Mouse (Mus musculus): Measurements from ENCODE around the gene Ptprn2.

DNA sequence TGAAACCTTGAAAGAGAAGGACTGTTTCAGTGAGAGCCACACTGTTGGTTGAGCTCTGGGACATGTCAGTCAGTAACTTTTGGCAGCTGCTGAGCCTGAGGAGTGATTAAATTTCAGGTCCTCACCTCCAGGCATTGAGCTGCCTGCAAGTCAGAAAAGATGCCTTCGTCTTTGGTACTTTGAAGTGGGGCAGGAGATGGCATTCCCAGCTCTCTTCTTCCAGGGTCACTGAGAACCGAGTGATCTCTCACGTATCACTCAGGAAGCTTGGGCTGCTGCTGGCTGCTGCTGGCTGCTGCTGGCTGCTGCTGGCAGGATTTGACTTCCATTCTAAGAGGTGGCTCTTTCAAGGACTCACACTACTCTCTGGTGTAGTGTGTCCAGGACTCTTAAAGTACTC is 688.7 kb downstream of the Ptprn2 start:
- TF ChIP-seq POLR2A (IDR thresholded peaks at IDR 0.05; ENCODE audit: insufficient read depth, low read length) (no peak), CTCF (IDR thresholded peaks at IDR 0.05; ENCODE audit: low read depth, low read length) (no peak), EP300 (IDR thresholded peaks at IDR 0.05; ENCODE audit: insufficient read depth, low read depth, low read length) (no peak)

All from ES-Bruce4 (cell line).